Mouse (Mus musculus): ENCODE measurements around the gene Acss1.

DNA sequence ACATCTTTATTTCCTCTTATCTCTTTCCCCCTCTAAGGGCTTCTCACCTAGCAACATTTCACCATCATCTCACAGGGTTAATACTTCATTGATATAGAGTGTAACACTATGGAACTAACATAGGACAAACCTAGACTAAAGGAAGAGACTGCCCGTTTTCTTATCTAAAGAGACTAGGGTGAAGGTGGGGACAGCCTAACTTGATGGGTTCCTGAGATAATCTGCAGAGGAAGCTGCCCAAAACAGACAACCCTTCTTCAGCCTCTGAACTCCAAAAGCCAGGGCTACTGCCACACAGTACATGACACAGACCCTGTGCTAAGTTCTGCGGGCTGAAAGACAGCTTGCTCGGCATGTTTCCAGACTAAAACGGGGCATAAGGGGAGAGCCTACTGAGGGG is 13.3 kb upstream of the Acss1 start:
- TF ChIP-seq CTCF (IDR thresholded peaks at IDR 0.05; ENCODE audit: borderline replicate concordance, insufficient read depth, low read length) (no peak), POLR2A (IDR thresholded peaks at IDR 0.05; ENCODE audit: low read depth, low read length) (no peak)

Measured in embryonic fibroblast, embryonic 13.5 days (primary cell).